Mouse (Mus musculus) heart, adult 18-20 months (tissue): ENCODE measurements around the gene Inhbc. TPM values are rescaled to one million over a fixed set of nuclear protein-coding genes. Genes with fewer than 3 reads are reported as not detected.

ENCODE experiments used
- DNase-seq, 2 experiments: peaks; one replicate each; pipeline ENCODE4 v3.0.0; 2021 to 2022; ENCODE audit warnings: mixed read lengths in 1 of 2
- total RNA-seq, 2 experiments: library from RNA; stranded (reverse); gene quantifications; 2 replicates each; pipeline ENCODE4 v1.2.3; 2021

Inhbc gene
- total RNA-seq, 2 experiments from 2014 or later = not detected

- no peak for DNase-seq
These were observed 18.5 kb downstream of the Inhbc start for GRCm38 (mm10) chr10:127351719-127352118.

- no peak for DNase-seq
These were observed 19.0 kb downstream of the Inhbc start for GRCm38 (mm10) chr10:127351285-127351595.

DNA sequence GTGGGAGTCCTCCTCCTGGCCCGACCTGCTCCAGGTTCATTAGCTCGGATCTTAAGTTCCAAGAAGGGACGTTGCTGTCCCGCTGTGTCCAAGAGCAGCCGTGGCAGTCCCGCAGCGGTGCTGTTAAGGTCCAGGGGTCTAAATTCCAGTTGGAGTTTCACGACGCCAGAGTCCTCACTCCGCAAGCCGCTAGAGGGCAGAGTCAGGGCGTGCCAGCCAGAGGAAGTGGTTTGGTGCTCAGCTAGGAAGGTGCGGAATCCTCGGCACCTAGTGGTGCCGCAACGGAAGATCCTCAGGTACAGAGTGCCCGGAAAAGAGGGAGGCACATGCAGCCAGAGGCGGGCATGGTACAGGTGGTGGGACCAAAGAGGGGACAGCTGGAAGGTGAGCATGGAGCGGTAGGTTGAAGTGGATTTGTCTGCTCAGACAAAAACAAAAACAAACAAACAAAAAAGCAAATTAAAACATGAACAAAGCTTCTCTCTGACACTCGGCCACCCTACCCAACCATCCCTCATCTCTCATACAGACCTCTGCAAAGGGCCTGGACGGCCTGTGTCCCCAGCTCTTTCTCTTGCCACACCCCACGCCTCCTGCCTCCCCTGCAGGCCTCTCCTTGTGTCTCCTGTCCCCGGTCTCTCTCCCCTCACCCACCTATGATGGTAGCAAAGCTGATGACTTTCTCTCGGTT, 19.5 kb downstream of the Inhbc start:
- DNase-seq = peak; percentile 50 to 78

GRCm38 (mm10) chr10:127349810-127350209, 20.4 kb downstream of the Inhbc start:
- no peak for DNase-seq

DNA sequence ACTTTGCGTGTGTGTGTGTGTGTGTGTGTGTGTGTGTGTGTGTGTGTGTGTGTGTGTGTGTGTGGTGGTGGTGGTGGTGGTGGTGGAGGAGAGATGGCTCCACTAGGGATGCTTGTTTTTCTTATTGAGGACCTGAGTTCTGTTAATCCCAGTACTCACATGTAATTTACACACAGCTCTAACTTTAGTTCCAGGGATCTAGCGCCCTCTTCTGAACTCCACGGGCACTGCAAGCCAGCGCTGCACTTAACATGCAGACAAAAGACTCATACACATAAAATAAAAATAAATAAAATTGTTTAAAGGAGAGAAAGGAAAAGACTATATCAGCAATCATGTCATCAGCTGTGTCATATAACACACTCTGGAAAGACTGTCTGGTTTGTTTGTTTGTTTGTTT, 21.3 kb downstream of the Inhbc start:
- DNase-seq = no peak

DNA sequence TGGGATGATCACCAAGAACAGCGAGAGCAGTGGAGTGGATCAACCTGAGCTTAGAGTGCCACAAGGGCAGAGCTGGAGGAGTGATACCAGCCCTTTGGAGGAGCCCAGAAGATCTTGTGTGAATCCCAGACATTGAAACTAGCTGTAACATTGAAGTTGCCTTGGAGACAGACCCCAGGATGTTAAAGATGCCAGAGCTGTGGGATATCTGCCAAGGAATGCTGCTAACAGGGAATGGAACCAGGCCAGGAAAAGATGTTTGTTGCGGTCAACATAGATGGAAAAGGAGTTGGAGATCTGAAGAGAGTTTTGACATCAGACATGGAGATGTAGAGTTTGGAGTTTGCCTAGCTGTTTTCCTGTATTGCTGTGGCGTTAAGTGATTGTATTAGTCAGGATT, 24.1 kb downstream of the Inhbc start:
- no peak for DNase-seq

DNA sequence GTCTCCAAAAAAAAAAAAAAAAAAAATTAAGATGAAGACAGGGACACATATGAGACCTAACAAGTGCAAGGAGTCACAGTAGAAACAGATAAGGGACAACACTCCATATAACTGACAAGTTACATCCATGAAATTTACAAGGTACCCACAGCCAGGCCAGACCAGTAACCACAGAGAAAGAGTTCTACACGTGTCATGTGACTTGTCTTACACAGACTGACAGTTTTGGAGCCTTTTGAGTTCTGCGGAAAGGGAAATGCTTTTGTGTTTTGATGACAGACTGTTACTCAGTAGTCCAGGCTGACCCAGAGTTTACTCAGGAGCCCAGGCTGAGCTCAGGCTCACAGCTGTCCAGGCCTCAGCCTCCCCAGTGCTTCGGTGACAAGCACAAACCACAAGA, 27.2 kb downstream of the Inhbc start:
- no peak for DNase-seq

DNA sequence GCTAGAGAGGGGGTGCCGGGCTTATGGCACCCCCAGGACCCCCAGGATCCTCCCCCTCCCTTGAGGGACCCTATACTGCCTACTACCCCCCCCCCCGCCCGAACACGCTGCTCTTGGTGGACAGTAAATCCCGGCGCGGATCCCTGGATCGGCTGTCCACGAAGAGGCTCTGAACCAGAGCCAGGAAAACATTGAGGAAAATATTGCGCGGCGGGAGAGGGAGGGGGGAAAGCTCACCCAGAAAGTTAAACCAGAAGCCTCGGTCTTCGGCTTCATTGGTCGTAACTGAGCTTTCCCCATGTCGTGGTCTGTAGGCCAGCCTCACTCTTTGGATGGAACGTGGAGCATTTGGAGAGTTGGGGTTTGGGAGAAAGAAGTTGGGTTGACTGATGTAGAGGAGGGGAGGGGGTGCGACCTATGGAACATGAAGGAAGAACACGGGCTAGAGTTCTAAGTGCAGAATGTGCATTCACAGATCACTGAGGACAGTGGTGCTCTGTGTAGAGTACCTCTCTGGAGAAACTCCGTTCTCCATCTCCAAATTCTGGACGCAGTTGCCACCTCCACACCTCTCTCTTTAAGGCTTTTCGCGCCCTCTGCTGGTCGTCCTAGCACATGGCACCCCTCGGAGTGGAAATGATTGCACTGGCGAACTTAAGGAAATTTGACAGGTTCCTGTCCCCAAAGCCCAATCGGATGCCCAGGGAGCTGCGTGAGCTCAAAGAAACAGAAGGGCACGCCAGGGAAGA, 28.2 kb downstream of the Inhbc start, which contains the start of gene Gli1:
Gene Gli1, minus strand, starts transcription at position 84 of the 749 bp plus-strand sequence.
- peak; percentile 85 to 96 for DNase-seq

DNA sequence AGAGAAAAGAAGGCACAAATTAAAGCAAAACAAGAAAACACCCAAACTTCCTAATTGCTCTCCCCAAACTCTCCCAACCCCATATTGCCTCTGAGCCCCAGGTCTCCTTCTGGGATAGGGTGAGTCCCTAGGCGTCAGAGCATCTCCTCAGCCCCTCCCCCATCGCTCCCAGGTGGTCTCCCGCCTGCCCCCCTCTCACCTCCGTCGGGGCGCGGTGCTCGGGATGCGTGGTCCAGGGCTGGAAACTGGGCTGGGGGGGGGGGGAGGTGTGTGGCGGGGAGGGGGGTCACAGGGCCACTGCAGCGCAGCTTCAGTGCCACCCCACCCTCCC, 28.9 kb downstream of the Inhbc start:
- DNase-seq = no peak

DNA sequence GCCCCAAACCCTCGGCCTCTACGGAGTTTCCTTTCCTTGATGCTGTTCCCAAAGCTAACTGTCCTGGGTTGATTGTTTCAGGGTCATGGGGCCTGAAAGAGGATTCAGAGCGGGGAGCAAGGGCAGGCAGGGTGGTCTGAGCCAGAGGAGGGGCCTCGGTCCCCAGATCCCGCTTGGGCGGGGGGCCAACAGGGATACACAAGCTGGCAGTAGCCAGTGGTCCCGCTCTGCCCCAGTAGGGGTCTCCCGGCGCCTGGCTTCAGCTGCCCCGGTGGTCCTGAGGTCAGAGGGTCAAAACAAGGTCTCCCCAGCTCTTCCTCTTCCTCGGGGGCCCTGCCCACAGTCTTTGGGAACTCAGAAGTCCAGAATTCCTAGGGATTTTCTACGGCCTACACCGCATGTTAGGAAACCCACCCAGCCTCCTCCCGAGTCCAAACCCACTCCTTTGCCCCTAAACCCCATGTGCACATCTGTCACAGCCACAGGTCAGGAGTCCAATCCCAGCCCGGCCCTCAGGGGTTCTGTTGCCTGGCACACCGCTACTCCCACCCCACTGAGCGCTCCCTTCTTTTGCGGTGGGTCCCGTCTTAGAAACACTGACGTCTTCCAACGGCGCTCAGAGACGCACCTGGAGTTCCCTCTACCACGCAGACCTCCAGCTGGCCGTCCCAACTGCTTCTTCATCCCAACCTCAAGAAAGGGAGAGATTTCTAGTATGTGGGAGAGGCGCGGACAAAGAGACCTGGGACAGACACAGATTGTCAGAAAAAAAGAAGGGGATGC, 29.5 kb downstream of the Inhbc start:
- peak in 1 of 2 experiments; percentile 36 for DNase-seq

GRCm38 (mm10) chr10:127339683-127340576, 30.3 kb downstream of the Inhbc start:
- DNase-seq = peak; percentile 63 to 67

- peak; percentile 91 to 92 for DNase-seq
These were observed 31.1 kb downstream of the Inhbc start for GRCm38 (mm10) chr10:127338930-127339682.

DNA sequence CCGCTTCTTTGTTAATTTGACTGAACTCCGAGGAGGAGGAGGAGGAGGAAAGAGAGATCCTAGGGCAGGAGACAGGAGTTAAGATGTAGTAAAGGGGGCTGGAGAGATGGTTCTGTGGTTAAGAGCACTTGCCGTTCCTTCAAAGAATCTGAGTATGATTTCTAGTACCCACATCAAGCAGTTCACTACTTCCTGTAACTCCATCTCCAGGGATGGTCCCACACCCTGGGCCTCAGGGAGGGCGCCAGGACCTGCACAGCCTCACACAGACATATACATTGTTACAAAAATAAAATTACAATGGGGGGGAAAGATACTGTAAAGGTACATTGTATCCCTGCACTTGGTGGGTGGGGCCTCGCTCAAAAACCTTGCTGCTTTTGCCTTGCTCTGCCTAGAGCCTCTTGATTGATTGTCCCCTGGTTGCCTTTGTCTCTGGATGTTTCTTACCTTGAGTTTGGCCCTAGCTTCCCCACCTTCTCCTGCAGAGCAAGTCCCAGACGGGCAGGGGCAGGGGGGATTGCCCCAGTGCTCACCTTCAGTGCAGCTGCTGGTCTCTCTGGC, 32.6 kb downstream of the Inhbc start:
- DNase-seq = no peak

- no peak for DNase-seq
These were observed 33.3 kb downstream of the Inhbc start for GRCm38 (mm10) chr10:127336952-127337351.

GRCm38 (mm10) chr10:127335271-127335670, 35.0 kb downstream of the Inhbc start:
- DNase-seq = no peak

GRCm38 (mm10) chr10:127333152-127333551, 37.1 kb downstream of the Inhbc start:
- DNase-seq = no peak

- DNase-seq = no peak
These were observed 37.9 kb downstream of the Inhbc start for GRCm38 (mm10) chr10:127332211-127332874.

- DNase-seq = no peak
These were observed 40.0 kb downstream of the Inhbc start for GRCm38 (mm10) chr10:127330212-127330611.

DNA sequence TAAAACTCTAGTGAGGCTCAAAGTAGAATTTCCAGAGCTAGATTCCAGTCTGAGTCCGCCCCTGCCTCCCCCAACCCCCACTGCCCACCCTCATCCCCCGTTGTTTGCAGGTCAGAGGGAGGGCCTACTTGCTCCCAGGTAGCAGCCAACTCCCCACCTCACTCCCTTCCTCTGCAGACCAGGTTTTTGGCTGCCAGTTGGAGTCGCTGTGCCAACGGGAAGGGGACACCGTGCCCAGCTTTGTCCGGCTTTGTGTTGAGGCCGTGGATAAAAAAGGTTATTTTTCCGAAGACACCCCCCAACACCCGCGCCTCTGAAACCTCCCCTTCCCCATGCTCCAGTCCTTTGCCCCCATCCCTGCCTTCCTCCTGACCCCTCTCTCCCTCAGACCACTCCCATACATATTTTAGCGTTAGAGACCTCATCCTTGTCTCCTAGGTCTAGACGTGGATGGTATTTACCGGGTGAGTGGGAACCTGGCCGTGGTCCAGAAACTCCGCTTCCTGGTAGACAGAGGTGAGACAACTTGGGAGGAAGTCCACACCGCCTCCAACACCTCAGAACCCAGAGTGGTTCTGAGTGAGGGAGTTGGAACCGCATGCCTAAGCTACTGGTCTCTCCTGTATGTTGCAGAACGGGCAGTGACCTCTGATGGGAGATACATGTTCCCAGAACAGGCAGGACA, 42.6 kb downstream of the Inhbc start:
- DNase-seq = no peak

- peak; percentile 41 to 53 for DNase-seq
These were observed 43.4 kb downstream of the Inhbc start for GRCm38 (mm10) chr10:127326828-127327227.
